Mouse (Mus musculus): ENCODE data around the gene Slc52a3.

- TF ChIP-seq SMC3 (IDR thresholded peaks at IDR 0.05; ENCODE audit: low read depth, low read length) (no peak), NELFE (IDR thresholded peaks at IDR 0.05; ENCODE audit: low read depth, low read length) (peak; percentile 42; the same call in 1 of the 2 replicates), CTCF (IDR thresholded peaks at IDR 0.05 in 2 of 3, conservative IDR thresholded peaks at IDR 0.05 in 1 of 3; ENCODE audit: control insufficient read depth in 1 of 3, insufficient read depth in 1 of 3, low read depth in 2 of 3, low read length in 3 of 3, poor library complexity in 1 of 3, severe bottlenecking in 1 of 3) (no peak), POLR2A (IDR thresholded peaks at IDR 0.05; ENCODE audit: control insufficient read depth in 1 of 2, insufficient read depth in 1 of 2, low read depth in 1 of 2, low read length in 2 of 2, poor library complexity in 1 of 2) (peak in 1 of 2 experiments; percentile 70; a peak in 1 of 4 replicates), MAFK (IDR thresholded peaks at IDR 0.05; ENCODE audit: borderline replicate concordance, low read depth, low read length) (no peak), MAX (IDR thresholded peaks at IDR 0.05; ENCODE audit: low read length) (no peak), MXI1 (IDR thresholded peaks at IDR 0.05; ENCODE audit: low read depth, low read length) (peak; percentile 60), UBTF (IDR thresholded peaks at IDR 0.05; ENCODE audit: borderline replicate concordance, insufficient read depth, low read depth, low read length) (no peak), TAL1 (IDR thresholded peaks at IDR 0.05; ENCODE audit: low read length) (no peak), SIN3A (IDR thresholded peaks at IDR 0.05; ENCODE audit: low read length) (peak; percentile 88), USF1 (IDR thresholded peaks at IDR 0.05; ENCODE audit: low read depth, low read length) (no peak), ELF1 (IDR thresholded peaks at IDR 0.05; ENCODE audit: low read depth, low read length) (peak; percentile 93), GABPA (IDR thresholded peaks at IDR 0.05; ENCODE audit: low read depth, low read length) (no peak)
These were observed 16.6 kb upstream of the Slc52a3 start, which contains the start of gene Fam110a for GRCm38 (mm10) chr2:151979470-151980354.
